Mouse (Mus musculus) embryonic fibroblast, embryonic 13.5 days (primary cell): Measurements from ENCODE around the gene A530016L24Rik.

ENCODE experiments used
- CTCF ChIP-seq: IDR thresholded peaks from 2 replicates; pipeline ENCODE4 v1.5.1; 2011; ENCODE audit warnings: mild to moderate bottlenecking, control low read depth, low read length, moderate library complexity, borderline replicate concordance; ENCODE audit not compliant: insufficient read depth
- POLR2A ChIP-seq: IDR thresholded peaks from 2 replicates; pipeline ENCODE4 v1.6.1; 2011; ENCODE audit warnings: low read depth, mild to moderate bottlenecking, control low read depth, low read length, moderate library complexity

DNA sequence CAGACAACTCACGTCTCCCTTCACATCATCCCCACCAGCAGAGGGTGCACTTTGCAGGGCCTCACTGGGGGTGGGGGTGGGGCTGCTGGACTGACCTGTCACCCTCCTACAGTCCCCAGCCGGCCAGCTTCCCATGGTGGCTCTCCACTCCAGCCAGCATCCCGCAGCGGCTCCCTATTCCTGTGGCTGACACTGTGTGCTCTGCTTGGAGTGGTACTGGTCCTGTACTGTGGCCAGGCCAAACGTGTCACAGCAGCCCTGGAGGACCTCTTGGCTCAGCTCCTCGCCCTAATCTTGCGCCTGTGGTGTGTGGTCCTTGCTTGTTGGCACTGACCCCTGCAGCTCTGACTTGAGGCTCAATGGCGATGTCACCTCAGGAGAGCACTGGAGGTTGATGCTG, 8.5 kb downstream of the A530016L24Rik start:
- TF ChIP-seq POLR2A (no peak), CTCF (no peak)
